Mouse (Mus musculus) kidney, postnatal 10 days (tissue): ENCODE measurements at regions not wholly inside any gene's neighbourhood (a gene's known extent, or its start where the extent isn't known, plus 50 kb on each side); places are given as distances from the start of the nearest gene placed in this dataset.
A peak's percentile ranks its signal among the peaks of the same experiment; 100 is the strongest.

Experiments used
- DNase-seq: peaks from one replicate; pipeline ENCODE4 v3.0.0; 2021; ENCODE audit warnings: mixed read lengths

DNA sequence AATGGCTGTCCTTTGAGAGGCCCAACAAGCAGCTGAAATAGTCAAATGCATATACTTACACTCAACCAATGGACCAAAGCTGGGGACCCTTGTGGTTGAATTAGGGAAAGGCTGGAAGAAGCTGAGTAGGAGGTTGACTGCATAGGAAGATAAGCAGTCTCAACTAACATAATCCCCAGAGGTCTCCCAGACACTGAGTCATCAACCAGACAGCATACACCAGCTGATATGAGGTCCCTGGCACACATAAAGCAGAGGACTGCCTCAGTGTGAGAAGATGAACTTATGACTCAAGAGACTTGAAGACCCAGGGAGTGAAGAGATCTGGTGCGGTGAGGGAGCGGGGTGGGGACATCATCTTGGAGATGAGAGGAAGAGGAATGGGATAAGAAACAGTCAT lies 863.8 kb downstream of the Nap1l3 start:
- DNase-seq, result no peak

DNA sequence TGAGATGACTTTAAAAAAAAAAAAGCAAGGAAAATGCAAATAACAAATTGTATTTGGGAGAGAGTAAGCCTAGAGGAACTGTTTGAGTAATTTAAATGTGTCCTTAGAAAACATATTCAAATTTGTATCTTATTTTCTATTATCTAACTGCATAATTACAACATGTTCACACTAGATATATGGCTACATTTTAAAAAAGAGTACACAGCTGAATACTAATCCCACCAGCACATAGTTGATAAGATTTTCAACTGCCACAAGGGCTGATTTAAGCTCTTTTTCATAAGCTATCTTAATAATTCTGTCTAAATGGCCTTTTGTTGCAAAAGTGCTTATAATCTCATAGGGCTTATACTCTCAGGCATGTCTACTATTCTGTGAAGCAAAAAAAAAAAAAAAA lies 877.4 kb downstream of the Nap1l3 start:
- DNase-seq, result no peak

DNA sequence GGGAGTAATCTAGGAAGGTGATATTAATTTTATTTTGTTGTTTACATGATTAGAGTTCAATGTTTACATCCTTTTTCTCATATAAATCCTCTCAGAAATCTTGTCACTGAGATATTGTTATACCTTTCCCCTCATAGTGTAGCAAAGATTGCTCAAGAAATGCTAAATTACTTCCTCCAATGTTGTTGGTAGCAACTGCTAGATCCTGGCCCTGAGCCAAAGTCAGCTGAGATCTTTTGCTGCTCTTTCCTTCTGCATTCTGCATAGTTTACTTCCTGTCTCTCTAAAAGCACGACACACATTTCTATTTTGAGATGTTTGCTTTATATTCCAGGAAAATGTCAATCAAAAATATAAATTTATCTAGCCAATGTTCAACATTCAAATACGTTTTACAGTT lies 899.5 kb downstream of the Nap1l3 start:
- peak; percentile 51 for DNase-seq

DNA sequence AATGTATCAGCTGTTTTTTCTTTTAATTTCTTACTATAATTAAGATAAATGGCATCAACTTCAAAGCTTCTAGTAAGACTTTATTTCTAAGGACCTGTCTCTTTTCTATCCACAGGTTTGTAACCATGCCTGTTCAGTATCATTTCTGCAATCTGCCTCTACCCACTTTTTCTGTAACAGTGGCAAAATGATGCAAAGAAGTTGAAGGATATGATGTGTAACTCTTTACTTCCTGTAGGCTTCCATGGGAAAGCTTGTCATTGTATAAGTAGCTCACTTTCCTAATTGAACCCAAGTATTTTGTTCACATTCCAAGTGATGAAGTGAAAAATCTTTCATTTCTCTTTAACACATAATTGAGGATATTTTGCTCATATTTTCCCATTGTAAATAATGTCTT lies 900.0 kb downstream of the Nap1l3 start:
- no peak for DNase-seq

DNA sequence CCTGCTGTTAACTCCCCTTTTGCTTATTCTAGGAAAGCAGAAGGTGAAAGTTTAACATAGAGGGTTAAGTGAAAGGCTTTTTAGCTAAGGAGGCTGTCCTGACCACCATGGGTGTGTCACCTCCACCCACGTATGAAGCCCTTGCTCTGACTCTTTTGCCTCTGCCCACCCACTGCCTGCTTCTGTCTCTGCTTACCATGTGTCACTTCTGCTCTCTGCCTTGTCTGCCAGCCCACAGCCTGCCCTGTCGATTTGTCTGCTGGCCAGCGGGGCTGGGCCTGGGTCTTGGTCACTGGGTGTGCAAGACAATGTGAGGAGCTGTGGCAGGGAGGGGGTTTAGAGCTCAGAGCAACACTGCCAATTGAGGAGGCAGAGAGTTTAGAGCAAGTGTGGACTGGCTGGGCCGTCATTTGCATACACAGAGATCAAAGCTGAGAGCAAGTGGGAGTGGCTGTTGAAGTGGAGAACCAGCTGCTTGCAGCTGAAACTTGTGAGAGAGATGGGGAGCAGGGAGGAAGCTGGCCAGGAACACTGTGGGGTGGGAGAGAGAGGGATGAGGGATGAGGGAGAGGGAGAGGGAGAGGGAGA lies 917.7 kb downstream of the Nap1l3 start:
- DNase-seq, result peak; percentile 28

DNA sequence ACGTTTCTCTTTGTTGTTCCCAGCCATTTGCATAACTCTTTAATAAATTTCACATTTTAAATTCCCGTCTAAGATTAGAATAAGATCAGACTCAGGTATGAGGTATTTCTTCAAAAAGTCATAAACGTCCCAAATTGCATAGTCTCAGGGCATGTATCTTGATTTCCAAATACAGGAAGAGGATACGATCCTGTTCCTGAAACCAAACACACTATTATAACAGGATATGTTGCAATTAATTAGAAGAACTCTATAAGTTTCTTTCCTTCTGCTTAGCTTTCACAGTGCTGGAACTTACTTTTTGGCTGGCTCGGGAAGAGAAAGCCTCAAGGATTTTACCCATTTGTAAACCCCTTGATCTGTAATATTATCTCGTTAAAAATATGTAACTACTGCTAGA lies 968.1 kb downstream of the Nap1l3 start:
- DNase-seq, result no peak
